Mouse (Mus musculus) bone marrow, adult 2 months (tissue): ENCODE results near the gene Casd1.

Source experiments
- CTCF ChIP-seq: fragments of 200-500 bp; IDR thresholded peaks from 2 replicates; pipeline ENCODE4 v1.5.1; 2011; ENCODE audit warnings: low read length, control low read depth; ENCODE audit not compliant: control insufficient read depth, insufficient read depth
- POLR2A ChIP-seq: fragments of 200-500 bp; IDR thresholded peaks from 2 replicates; pipeline ENCODE4 v1.6.1; 2011; ENCODE audit warnings: low read depth, mild to moderate bottlenecking, control low read depth, low read length, borderline replicate concordance; ENCODE audit not compliant: control insufficient read depth

- TF ChIP-seq POLR2A (no peak), CTCF (no peak)
These were observed 30.2 kb upstream of the Casd1 start for GRCm38 (mm10) chr6:4570412-4570811.
